In the genomic region with DNA sequence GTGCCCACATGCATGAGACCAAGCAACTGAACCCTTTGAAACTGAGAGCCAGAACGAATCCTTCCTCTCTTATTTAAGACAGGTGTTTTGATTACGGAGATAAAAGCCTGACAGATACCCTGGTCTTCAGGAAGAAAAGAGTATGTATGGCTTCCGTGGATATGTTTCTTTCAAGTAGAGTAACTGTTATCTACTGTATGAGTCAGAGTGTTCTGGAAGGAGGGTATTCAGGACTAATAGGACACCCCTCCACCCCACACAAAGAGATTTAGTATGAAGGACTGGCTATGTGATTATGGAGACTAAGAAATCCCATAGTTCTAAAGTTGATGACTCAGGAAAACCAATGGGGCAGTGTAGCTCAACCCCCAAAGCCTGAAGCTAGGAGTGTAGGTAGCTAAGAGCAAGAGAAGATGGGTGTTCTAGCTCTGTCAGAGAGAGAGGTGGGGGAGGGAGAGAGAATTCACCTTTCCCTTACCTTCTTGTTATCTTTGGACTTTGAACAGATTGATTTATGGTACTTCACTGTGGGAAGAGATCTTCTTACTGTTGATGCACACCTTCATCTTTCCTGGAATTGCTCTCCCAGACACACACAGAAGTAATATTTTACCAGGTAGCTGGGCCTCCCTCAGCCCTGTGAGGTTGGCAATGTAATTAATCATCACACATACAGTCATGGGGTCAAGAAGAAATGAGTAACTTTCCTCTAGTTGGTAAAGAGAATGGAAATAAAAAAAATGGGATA, we compare ENCODE assay signal across 29 mouse cellular contexts.
A peak's percentile ranks its signal among the peaks of the same experiment; 100 is the strongest.
DNase-seq lines count a peak whose midpoint lies in the region; ATAC-seq lines count a peak whose summit lies in the region.
"Had no signal": no experiment of that assay in that cellular context is flagged by ENCODE, and none has a peak within 500 bp of the region (broad histone marks: within the 10 kb centered on the region; RNA-seq: fewer than 3 reads in every experiment).

No protein-coding gene starts in this region.

- H3K36me3 ChIP-seq in kidney, embryonic 16.5 days (ENCODE audit: insufficient read depth, low read length) = no peaks in the 10 kb centered on the region
- no peaks in the 10 kb centered on the region for H3K36me3 ChIP-seq in intestine, embryonic 14.5 days (ENCODE audit: control insufficient read depth, insufficient read depth, low read length)
- no peaks in the 10 kb centered on the region for H3K36me3 ChIP-seq in intestine, embryonic 15.5 days
- no peaks in the 10 kb centered on the region for H3K36me3 ChIP-seq in stomach, embryonic 15.5 days
- H3K36me3 ChIP-seq: embryonic facial prominence, embryonic 13.5 days; forebrain, embryonic 10.5 days; forebrain, embryonic 15.5 days; hindbrain, embryonic 10.5 days; hindbrain, embryonic 15.5 days; liver, embryonic 15.5 days; lung, embryonic 15.5 days had no signal

- no peaks in the 10 kb centered on the region for H3K9me3 ChIP-seq in kidney, embryonic 16.5 days (ENCODE audit: low read length)
- peaks cover 4% of the 10 kb centered on the region; the same call in 1 of the 2 replicates for H3K9me3 ChIP-seq in intestine, embryonic 14.5 days (ENCODE audit: control insufficient read depth, low read length)
- no peaks in the 10 kb centered on the region for H3K9me3 ChIP-seq in intestine, embryonic 15.5 days
- no peaks in the 10 kb centered on the region for H3K9me3 ChIP-seq in stomach, embryonic 15.5 days
- H3K9me3 ChIP-seq: embryonic facial prominence, embryonic 13.5 days; forebrain, embryonic 10.5 days; forebrain, embryonic 15.5 days; hindbrain, embryonic 10.5 days; hindbrain, embryonic 15.5 days; liver, embryonic 15.5 days; lung, embryonic 15.5 days had no signal

- peak; percentile 74; the same call in 1 of the 2 replicates for ATAC-seq in kidney, embryonic 16.5 days (ENCODE audit: low FRiP score, low TSS enrichment)
- peak; percentile 92 for ATAC-seq in intestine, embryonic 14.5 days (replicated peaks; ENCODE audit: low FRiP score, low TSS enrichment, low read depth)
- ATAC-seq in intestine, embryonic 15.5 days = peak; percentile 98
- ATAC-seq in stomach, embryonic 15.5 days (ENCODE audit: insufficient read depth, low FRiP score, low read depth) = peak; percentile 50
- ATAC-seq: activated CD4-positive, CD25-positive, alpha-beta regulatory T cell, adult 4 months; forebrain, embryonic 15.5 days; inflammation-experienced regulatory T-cells, adult 6 months; midbrain, embryonic 16.5 days had no signal

- no peaks in the 10 kb centered on the region for H3K4me1 ChIP-seq in kidney, embryonic 16.5 days (ENCODE audit: insufficient read depth, low read length)
- no peaks in the 10 kb centered on the region; the same call in 1 of the 2 replicates for H3K4me1 ChIP-seq in intestine, embryonic 14.5 days (replicated peaks; ENCODE audit: control insufficient read depth, insufficient read depth, low read length)
- no peaks in the 10 kb centered on the region for H3K4me1 ChIP-seq in intestine, embryonic 15.5 days (replicated peaks)
- H3K4me1 ChIP-seq in stomach, embryonic 15.5 days = no peaks in the 10 kb centered on the region
- H3K4me1 ChIP-seq: embryonic facial prominence, embryonic 13.5 days; liver, embryonic 15.5 days; lung, embryonic 15.5 days had no signal

- H3K27me3 ChIP-seq in kidney, embryonic 16.5 days (ENCODE audit: insufficient read depth, low read length) = no peaks in the 10 kb centered on the region
- H3K27me3 ChIP-seq in intestine, embryonic 14.5 days (replicated peaks; ENCODE audit: control insufficient read depth, insufficient read depth, low read length) = no peaks in the 10 kb centered on the region
- no peaks in the 10 kb centered on the region for H3K27me3 ChIP-seq in intestine, embryonic 15.5 days (replicated peaks)
- H3K27me3 ChIP-seq in stomach, embryonic 15.5 days (replicated peaks) = no peaks in the 10 kb centered on the region
- H3K27me3 ChIP-seq: embryonic facial prominence, embryonic 13.5 days; forebrain, embryonic 15.5 days; hindbrain, embryonic 15.5 days; liver, embryonic 15.5 days; lung, embryonic 15.5 days had no signal

- H3K9ac ChIP-seq in kidney, embryonic 16.5 days (replicated peaks; ENCODE audit: low read length) = no peak overlapping the region
- H3K9ac ChIP-seq in intestine, embryonic 14.5 days (ENCODE audit: low read length) = no peak overlapping the region
- H3K9ac ChIP-seq in intestine, embryonic 15.5 days = no peak overlapping the region
- no peak overlapping the region for H3K9ac ChIP-seq in stomach, embryonic 15.5 days
- H3K9ac ChIP-seq: embryonic facial prominence, embryonic 13.5 days; forebrain, embryonic 15.5 days; hindbrain, embryonic 15.5 days; liver, embryonic 15.5 days; lung, embryonic 15.5 days had no signal

- no peak overlapping the region for H3K4me3 ChIP-seq in kidney, embryonic 16.5 days (ENCODE audit: low read length)
- no peak overlapping the region for H3K4me3 ChIP-seq in intestine, embryonic 14.5 days (ENCODE audit: low read depth, low read length)
- no peak overlapping the region for H3K4me3 ChIP-seq in intestine, embryonic 15.5 days (replicated peaks)
- H3K4me3 ChIP-seq in stomach, embryonic 15.5 days (replicated peaks) = no peak overlapping the region
- H3K4me3 ChIP-seq: embryonic facial prominence, embryonic 13.5 days; forebrain, embryonic 10.5 days; forebrain, embryonic 15.5 days; heart, adult 2 months; hindbrain, embryonic 10.5 days; hindbrain, embryonic 15.5 days; liver, embryonic 15.5 days; lung, embryonic 15.5 days had no signal

- no peak overlapping the region for H3K27ac ChIP-seq in kidney, embryonic 16.5 days (ENCODE audit: low read length)
- H3K27ac ChIP-seq in intestine, embryonic 14.5 days (ENCODE audit: low read depth) = no peak overlapping the region
- H3K27ac ChIP-seq in intestine, embryonic 15.5 days = no peak overlapping the region
- H3K27ac ChIP-seq in stomach, embryonic 15.5 days = no peak overlapping the region
- H3K27ac ChIP-seq: embryonic facial prominence, embryonic 13.5 days; forebrain, embryonic 10.5 days; forebrain, embryonic 15.5 days; heart, adult 2 months; hindbrain, embryonic 10.5 days; hindbrain, embryonic 15.5 days; liver, embryonic 15.5 days; lung, embryonic 15.5 days had no signal

- 94% methylated on average over 3 of the region's 3 CpGs for WGBS in kidney, embryonic 16.5 days
- WGBS in intestine, embryonic 14.5 days = 65% methylated on average over 3 of the region's 3 CpGs
- WGBS in intestine, embryonic 15.5 days = 60% methylated on average over 3 of the region's 3 CpGs
- 71% methylated on average over 3 of the region's 3 CpGs for WGBS in stomach, embryonic 15.5 days

- no peak for DNase-seq in kidney, adult 11 months
- no peak for DNase-seq in intestine, embryonic 14.5 days (ENCODE audit: low spot score)
- no peak for DNase-seq in MN1 (ENCODE audit: low spot score)
- DNase-seq in heart, adult 8-10 months (ENCODE audit: low spot score) = no peak
- DNase-seq: adrenal gland, adult 2 months; adrenal gland, postnatal 36 days; B cell, adult 2 months; cerebellum, adult 18-20 months; cerebellum, postnatal 10 days; heart, adult 2 months; heart, postnatal 14 days; layer of hippocampus, postnatal 36 days; left cerebral cortex, postnatal 4 days; right cerebral cortex, adult 18-20 months; thymus, postnatal 14 days had no signal

- no peak overlapping the region for H3K4me2 ChIP-seq in kidney, embryonic 16.5 days (replicated peaks; ENCODE audit: low read depth, low read length)
- no peak overlapping the region for H3K4me2 ChIP-seq in intestine, embryonic 14.5 days (ENCODE audit: low read length)
- no peak overlapping the region for H3K4me2 ChIP-seq in intestine, embryonic 15.5 days (replicated peaks)
- H3K4me2 ChIP-seq in stomach, embryonic 15.5 days = no peak overlapping the region
- H3K4me2 ChIP-seq: embryonic facial prominence, embryonic 13.5 days; forebrain, embryonic 15.5 days; hindbrain, embryonic 15.5 days; liver, embryonic 15.5 days; lung, embryonic 15.5 days; midbrain, embryonic 11.5 days had no signal
